10 mouse cellular contexts compared by ENCODE assay signal in the genomic region with DNA sequence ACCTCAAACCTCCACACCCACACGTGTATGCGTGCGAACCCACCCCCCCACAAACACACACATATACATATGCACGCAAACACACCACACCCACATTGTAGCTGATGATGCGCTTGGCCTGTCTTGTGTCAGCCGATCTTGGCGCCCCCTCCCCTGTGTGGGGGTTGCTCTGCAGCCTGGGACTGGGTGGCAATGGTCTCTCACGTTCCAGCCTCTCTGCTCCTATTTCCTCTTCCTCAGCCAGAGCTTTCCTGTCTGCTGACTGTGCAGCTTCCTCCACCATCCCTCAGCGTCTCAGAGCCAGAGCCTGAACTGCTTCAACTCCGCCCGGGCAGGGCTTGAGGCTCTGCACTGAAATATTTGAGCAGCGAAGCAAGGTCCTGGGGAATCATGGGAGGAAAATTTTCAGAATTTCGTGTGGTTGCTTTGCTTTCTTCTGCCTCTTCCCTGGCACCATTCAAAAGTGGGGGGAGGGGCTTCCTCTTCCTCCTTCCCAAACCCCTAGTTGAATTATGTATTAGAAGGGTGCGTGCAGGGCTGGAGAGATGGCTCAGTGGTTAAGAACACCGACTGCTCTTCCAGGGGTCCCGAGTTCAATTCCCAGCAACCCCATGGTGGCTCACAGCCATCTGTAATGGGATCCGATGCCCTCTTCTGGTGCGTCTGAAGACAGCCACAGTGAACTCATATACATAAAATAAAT. TPM values are rescaled to one million over a fixed set of nuclear protein-coding genes. Genes with fewer than 3 reads are reported as not detected.
DNase-seq lines count a peak whose midpoint lies in the region; ATAC-seq and TF ChIP-seq lines count a peak whose summit lies in the region.
"Had no signal": no experiment of that assay in that cellular context is flagged by ENCODE, and none has a peak within 500 bp of the region (broad histone marks: within the 10 kb centered on the region; RNA-seq: fewer than 3 reads in every experiment).

No protein-coding gene starts in this region.

- no peaks in the 10 kb centered on the region for H3K4me1 ChIP-seq in embryonic facial prominence, embryonic 13.5 days
- no peaks in the 10 kb centered on the region for H3K4me1 ChIP-seq in kidney, postnatal 0 days (replicated peaks; ENCODE audit: insufficient read depth, low read length)
- H3K4me1 ChIP-seq: hindbrain, embryonic 15.5 days had no signal

- no peaks in the 10 kb centered on the region for H3K27me3 ChIP-seq in embryonic facial prominence, embryonic 13.5 days
- H3K27me3 ChIP-seq in kidney, postnatal 0 days (ENCODE audit: insufficient read depth, low read length), result no peaks in the 10 kb centered on the region
- H3K27me3 ChIP-seq: hindbrain, embryonic 15.5 days had no signal

- no peak overlapping the region for H3K27ac ChIP-seq in layer of hippocampus, adult 2 months
- H3K27ac ChIP-seq in embryonic facial prominence, embryonic 13.5 days, result no peak overlapping the region; the same call in 1 of the 2 replicates
- H3K27ac ChIP-seq in kidney, postnatal 0 days, result no peak overlapping the region
- H3K27ac ChIP-seq: hindbrain, embryonic 15.5 days had no signal

- TF ChIP-seq CTCF in layer of hippocampus, adult 2 months (conservative IDR thresholded peaks at IDR 0.05), result peak; percentile 30; the same call in 1 of the 2 replicates
- peak; percentile 36 for TF ChIP-seq CTCF in kidney, postnatal 0 days (IDR thresholded peaks at IDR 0.05; ENCODE audit: low read depth)

- no peak overlapping the region for H3K9ac ChIP-seq in embryonic facial prominence, embryonic 13.5 days
- H3K9ac ChIP-seq in kidney, postnatal 0 days (ENCODE audit: low read depth, low read length), result no peak overlapping the region
- H3K9ac ChIP-seq: hindbrain, embryonic 15.5 days had no signal

- no peaks in the 10 kb centered on the region for H3K36me3 ChIP-seq in embryonic facial prominence, embryonic 13.5 days
- H3K36me3 ChIP-seq in kidney, postnatal 0 days (ENCODE audit: insufficient read depth, low read length), result no peaks in the 10 kb centered on the region
- H3K36me3 ChIP-seq: hindbrain, embryonic 15.5 days had no signal

- peak; percentile 32; the same call in 1 of the 2 replicates for ATAC-seq in embryonic facial prominence, embryonic 13.5 days (ENCODE audit: insufficient number of reproducible peaks, insufficient read depth, low FRiP score, low TSS enrichment, low read depth)
- ATAC-seq in kidney, postnatal 0 days (replicated peaks; ENCODE audit: low FRiP score, low read depth), result no peak; the same call in 1 of the 2 replicates
- peak; percentile 60 for ATAC-seq in megakaryocyte progenitor cell, adult 5-6 weeks (replicated peaks; ENCODE audit: poor library complexity)

- no peaks in the 10 kb centered on the region for H3K9me3 ChIP-seq in embryonic facial prominence, embryonic 13.5 days
- H3K9me3 ChIP-seq in kidney, postnatal 0 days (replicated peaks; ENCODE audit: low read length), result no peaks in the 10 kb centered on the region
- H3K9me3 ChIP-seq: hindbrain, embryonic 15.5 days had no signal

- no peak overlapping the region for H3K4me2 ChIP-seq in embryonic facial prominence, embryonic 13.5 days
- H3K4me2 ChIP-seq in kidney, postnatal 0 days (ENCODE audit: low read length), result 0 out of 2 replicates have a peak overlapping the region, but pooled peaks have one; percentile 15
- H3K4me2 ChIP-seq: hindbrain, embryonic 15.5 days had no signal

- no peak overlapping the region for H3K4me3 ChIP-seq in layer of hippocampus, adult 2 months
- H3K4me3 ChIP-seq in embryonic facial prominence, embryonic 13.5 days, result no peak overlapping the region
- H3K4me3 ChIP-seq in kidney, postnatal 0 days (replicated peaks; ENCODE audit: low read depth, low read length), result no peak overlapping the region
- H3K4me3 ChIP-seq: hindbrain, embryonic 15.5 days had no signal

- DNase-seq in layer of hippocampus, adult 2 months (ENCODE audit: low spot score in 2 of 2), result no peak
- DNase-seq in layer of hippocampus, adult 8-10 months (ENCODE audit: low spot score in 2 of 2), result no peak
- peak; percentile 51 for DNase-seq in kidney, postnatal 0 days (ENCODE audit: low spot score)
- DNase-seq in c-Kit-positive CD71-positive TER-119-positive erythroid progenitor cells, embryonic 14.5 days (ENCODE audit: low spot score), result no peak
- no peak for DNase-seq in spleen, postnatal 36 days (ENCODE audit: low spot score in 2 of 2)
- no peak for DNase-seq in layer of hippocampus, postnatal 10 days (ENCODE audit: low spot score in 2 of 2)
- DNase-seq: cerebellum, postnatal 25 days had no signal

- WGBS in embryonic facial prominence, embryonic 13.5 days, result 78% methylated on average over 18 of the region's 18 CpGs
- WGBS in kidney, postnatal 0 days, result 62% methylated on average over 18 of the region's 18 CpGs

RNA-seq across cellular contexts. Expression of gene Gtf2i, which starts 28.1 kb away (rescaled TPM):
- total RNA-seq in layer of hippocampus, adult 2 months (2021), result 100 to 1,000 TPM; 222 to 227 TPM
- 100 to 1,000 TPM; 200 to 239 (median 224) TPM for total RNA-seq in layer of hippocampus, adult 8-10 months (2022)
- polyA plus RNA-seq in embryonic facial prominence, embryonic 13.5 days (2015; fragmentation: Nextera tagmentation; extraction: Ambion mirVana), result 225 and 236 TPM in 2 replicates
- polyA plus RNA-seq in kidney, postnatal 0 days (2015; fragmentation: Nextera tagmentation; extraction: Ambion mirVana), result 145 and 157 TPM in 2 replicates
- total RNA-seq in megakaryocyte progenitor cell, adult 5-6 weeks (2015), result 89.9 and 91.0 TPM in 2 replicates
- 46.6 and 54.0 TPM in 2 replicates for total RNA-seq in megakaryocyte progenitor cell, adult 5-6 weeks (2017)
- 100 to 1,000 TPM; 188 to 206 TPM for total RNA-seq in layer of hippocampus, postnatal 10 days (2021)
